Mouse (Mus musculus): ENCODE results near the gene Gm826. TPM values are rescaled to one million over a fixed set of nuclear protein-coding genes. Genes with fewer than 3 reads are reported as not detected.

Gene Gm826
- polyA plus RNA-seq, 1 experiment from 2014 or later, result 0.39 TPM

GRCm38 (mm10) chr2:160348796-160349195 lies 14.8 kb upstream of the Gm826 start:
- Histone ChIP-seq H3K4me1 (peaks cover 5% of the 10 kb centered on the region; the same call in 1 of the 2 replicates), H3K36me3 (no peaks in the 10 kb centered on the region), H3K4me2 (replicated peaks) (no peak overlapping the region), H3K9me3 (no peaks in the 10 kb centered on the region), H3K9ac (no peak overlapping the region), H3K27me3 (replicated peaks) (no peaks in the 10 kb centered on the region), H3K27ac (no peak overlapping the region), H3K4me3 (no peak overlapping the region)
- 37% methylated on average over 7 of the region's 7 CpGs for WGBS
- no peak for ATAC-seq (ENCODE audit: low FRiP score, low read depth)

GRCm38 (mm10) chr2:160348072-160348604 lies 14.2 kb upstream of the Gm826 start:
- ATAC-seq (ENCODE audit: low FRiP score, low read depth), result no peak
- Histone ChIP-seq H3K27me3 (replicated peaks) (no peaks in the 10 kb centered on the region), H3K36me3 (no peaks in the 10 kb centered on the region), H3K4me2 (replicated peaks) (no peak overlapping the region), H3K9me3 (no peaks in the 10 kb centered on the region), H3K9ac (no peak overlapping the region), H3K27ac (no peak overlapping the region), H3K4me1 (peaks cover 5% of the 10 kb centered on the region; the same call in 1 of the 2 replicates), H3K4me3 (no peak overlapping the region)
- 67% methylated on average over 4 of the region's 4 CpGs for WGBS

DNA sequence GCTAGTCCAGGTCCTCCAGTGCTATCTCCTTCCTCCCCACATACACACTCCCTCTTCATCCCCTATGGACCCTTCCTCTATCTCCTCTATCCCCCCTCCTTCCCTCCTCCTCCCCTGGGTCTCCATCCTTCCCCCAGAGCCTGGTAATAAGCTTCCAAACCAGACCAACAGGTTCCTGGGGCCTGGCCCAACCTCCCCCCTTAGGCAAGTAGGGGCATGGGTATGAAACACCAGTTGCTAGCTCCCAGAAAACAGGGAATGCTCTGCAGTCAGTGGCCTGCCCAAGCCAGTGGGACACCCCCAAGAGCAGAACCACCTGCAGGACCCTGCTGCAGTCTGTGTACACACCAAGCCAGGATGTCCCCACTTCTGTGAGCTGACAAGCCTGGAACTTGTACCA lies 11.7 kb upstream of the Gm826 start:
- H3K9me3 ChIP-seq, result no peaks in the 10 kb centered on the region
- no peak overlapping the region for H3K4me3 ChIP-seq
- H3K4me2 ChIP-seq (replicated peaks), result no peak overlapping the region
- no peaks in the 10 kb centered on the region for H3K36me3 ChIP-seq
- H3K27me3 ChIP-seq (replicated peaks), result no peaks in the 10 kb centered on the region
- no peak overlapping the region for H3K27ac ChIP-seq
- ATAC-seq (ENCODE audit: low FRiP score, low read depth), result no peak
- H3K4me1 ChIP-seq, result no peaks in the 10 kb centered on the region
- no peak overlapping the region for H3K9ac ChIP-seq

- no peaks in the 10 kb centered on the region for H3K36me3 ChIP-seq
- H3K27me3 ChIP-seq (replicated peaks), result no peaks in the 10 kb centered on the region
- H3K9me3 ChIP-seq, result no peaks in the 10 kb centered on the region
- 74% methylated on average over 4 of the region's 4 CpGs for WGBS
- ATAC-seq (ENCODE audit: low FRiP score, low read depth), result no peak
- no peak overlapping the region for H3K9ac ChIP-seq
- H3K4me3 ChIP-seq, result no peak overlapping the region
- H3K4me2 ChIP-seq (replicated peaks), result no peak overlapping the region
- H3K4me1 ChIP-seq, result no peaks in the 10 kb centered on the region
- no peak overlapping the region for H3K27ac ChIP-seq
Measured at GRCm38 (mm10) chr2:160340121-160340520, 6.2 kb upstream of the Gm826 start.

DNA sequence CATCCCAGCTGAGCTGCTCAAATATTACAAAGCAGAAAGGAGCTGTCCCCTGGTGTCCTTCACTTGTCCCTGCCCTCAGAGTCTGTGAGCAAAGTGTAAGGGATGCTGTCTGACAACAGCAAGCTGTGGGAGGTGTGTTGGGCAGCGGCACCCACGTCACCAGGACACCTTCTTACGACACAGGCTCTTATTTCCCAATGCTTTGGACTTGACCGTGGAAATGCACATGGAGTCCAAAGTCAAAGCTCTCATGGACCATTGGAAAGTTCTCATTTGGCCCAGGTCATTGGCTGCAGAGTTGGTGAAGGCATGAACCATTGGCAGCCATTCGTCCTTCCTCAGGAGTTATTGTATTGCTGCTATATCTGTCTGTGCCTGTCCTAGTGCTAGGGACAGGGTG lies 5.6 kb upstream of the Gm826 start:
- no peak overlapping the region for H3K4me2 ChIP-seq (replicated peaks)
- H3K36me3 ChIP-seq, result no peaks in the 10 kb centered on the region
- H3K27ac ChIP-seq, result no peak overlapping the region
- no peak for ATAC-seq (ENCODE audit: low FRiP score, low read depth)
- H3K27me3 ChIP-seq (replicated peaks), result no peaks in the 10 kb centered on the region
- no peak overlapping the region for H3K9ac ChIP-seq
- H3K4me1 ChIP-seq, result no peaks in the 10 kb centered on the region
- no peaks in the 10 kb centered on the region for H3K9me3 ChIP-seq
- no peak overlapping the region for H3K4me3 ChIP-seq
- 93% methylated on average over 5 of the region's 5 CpGs for WGBS

DNA sequence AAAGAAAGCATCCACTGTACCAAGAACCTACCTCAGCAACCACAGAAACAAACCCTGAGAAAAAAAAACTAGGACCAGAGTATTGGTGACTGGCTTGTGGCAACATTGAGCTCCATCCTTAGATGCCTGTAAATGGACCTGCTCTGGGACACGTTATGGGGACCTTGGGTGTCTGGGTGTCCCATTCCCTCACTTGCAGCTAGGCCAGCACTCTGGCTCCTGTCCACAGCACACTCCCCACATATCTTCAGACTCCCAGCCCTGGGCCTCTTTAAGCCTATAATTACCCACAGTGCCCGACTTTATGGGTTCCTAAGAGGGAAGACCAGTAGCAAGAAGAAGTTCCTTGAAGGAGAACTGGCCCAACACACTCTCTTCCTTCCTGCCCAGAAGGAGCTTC lies 2.1 kb upstream of the Gm826 start:
- Histone ChIP-seq H3K36me3 (no peaks in the 10 kb centered on the region), H3K27me3 (replicated peaks) (no peaks in the 10 kb centered on the region), H3K4me3 (no peak overlapping the region), H3K9me3 (no peaks in the 10 kb centered on the region), H3K9ac (no peak overlapping the region), H3K4me2 (replicated peaks) (no peak overlapping the region), H3K4me1 (no peaks in the 10 kb centered on the region; the same call in 1 of the 2 replicates), H3K27ac (no peak overlapping the region)
- no peak for ATAC-seq (ENCODE audit: low FRiP score, low read depth)
- WGBS, result 71% methylated on average over 2 of the region's 2 CpGs

DNA sequence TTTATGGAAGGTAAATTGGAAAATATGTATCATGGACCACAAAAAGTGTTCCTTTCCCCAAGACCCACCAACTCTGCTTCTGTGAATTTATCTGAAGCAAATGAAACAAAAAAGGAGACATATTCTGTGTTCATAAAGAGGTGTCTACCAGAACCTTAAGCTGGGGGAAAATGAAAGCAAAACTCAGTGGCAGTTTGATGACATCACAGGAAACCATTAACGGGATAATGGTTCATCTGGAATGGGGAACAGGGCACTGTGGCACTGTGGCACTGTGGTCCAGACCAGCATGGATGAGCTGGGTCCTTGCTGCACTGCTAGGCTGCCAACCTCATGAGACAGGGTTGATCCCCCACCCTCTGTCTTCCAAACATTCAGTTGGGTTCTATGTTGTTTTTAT lies 1.1 kb upstream of the Gm826 start:
- Histone ChIP-seq H3K27ac (no peak overlapping the region), H3K4me1 (no peaks in the 10 kb centered on the region; the same call in 1 of the 2 replicates), H3K9ac (no peak overlapping the region), H3K9me3 (no peaks in the 10 kb centered on the region), H3K4me3 (no peak overlapping the region), H3K36me3 (no peaks in the 10 kb centered on the region), H3K27me3 (replicated peaks) (no peaks in the 10 kb centered on the region), H3K4me2 (replicated peaks) (no peak overlapping the region)
- WGBS, result 81% methylated on average over 1 of the region's 1 CpGs
- ATAC-seq (ENCODE audit: low FRiP score, low read depth), result no peak

DNA sequence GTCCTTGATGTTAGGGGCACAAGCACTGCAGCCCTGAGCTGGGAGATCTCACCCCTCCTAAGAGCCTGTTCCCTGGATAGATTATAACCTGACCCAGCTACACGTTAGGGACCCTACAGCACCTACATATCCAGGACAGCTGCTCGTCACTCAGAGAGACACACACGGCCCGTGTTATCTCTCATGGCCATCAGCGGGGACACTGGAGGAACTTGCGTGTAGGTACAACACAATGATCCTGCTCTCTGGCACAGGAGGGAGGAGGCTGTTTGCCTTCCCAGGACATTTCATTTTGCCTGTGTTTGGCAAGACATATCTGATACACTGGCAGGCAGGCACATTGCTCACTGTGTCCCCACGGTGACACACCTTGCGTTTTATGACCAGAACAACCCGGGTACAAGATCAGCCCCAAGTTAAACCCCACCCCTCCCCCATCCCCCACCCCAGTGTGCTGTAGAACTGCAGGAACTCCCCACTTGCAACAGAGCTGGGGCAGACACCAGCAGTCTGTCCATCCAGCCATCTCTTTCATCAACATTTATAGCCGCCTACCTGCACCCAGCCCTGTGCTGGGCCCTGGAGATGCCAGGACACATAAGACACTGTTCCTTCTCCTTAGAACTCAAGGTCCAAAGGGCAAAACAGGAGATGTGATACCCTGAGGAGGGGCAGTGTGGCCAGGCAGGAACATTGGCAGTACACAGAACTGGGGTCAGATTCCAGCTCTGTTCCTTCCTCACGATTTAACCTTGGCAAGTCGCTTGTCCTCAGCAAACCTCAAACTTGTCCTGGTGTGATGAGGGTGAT lies 1.2 kb downstream of the Gm826 start:
- Histone ChIP-seq H3K4me1 (peaks cover 4% of the 10 kb centered on the region), H3K36me3 (no peaks in the 10 kb centered on the region), H3K4me2 (replicated peaks) (no peak overlapping the region), H3K27ac (no peak overlapping the region), H3K4me3 (no peak overlapping the region), H3K27me3 (replicated peaks) (no peaks in the 10 kb centered on the region), H3K9ac (no peak overlapping the region), H3K9me3 (no peaks in the 10 kb centered on the region)
- WGBS, result 80% methylated on average over 12 of the region's 12 CpGs
- ATAC-seq (ENCODE audit: low FRiP score, low read depth), result no peak

DNA sequence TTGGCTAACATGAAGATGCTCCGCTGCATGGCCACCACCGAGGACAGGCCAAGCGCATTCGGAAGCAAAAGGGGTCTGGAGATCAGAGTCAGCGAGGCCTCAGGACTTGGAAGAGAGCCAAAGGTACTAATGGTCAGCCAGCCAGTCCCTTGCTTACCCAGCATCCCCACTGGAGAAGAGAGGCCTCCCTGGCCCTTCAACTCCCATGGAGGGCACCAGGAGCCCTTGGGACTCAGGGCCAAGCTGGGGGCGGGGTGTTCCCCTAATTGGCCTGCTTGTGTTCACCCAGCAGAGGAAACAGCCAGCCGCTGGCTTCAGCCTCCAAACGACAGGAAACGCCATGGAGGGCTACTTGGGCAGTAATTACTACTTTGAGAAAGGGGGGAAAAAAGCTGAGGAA lies 5.1 kb downstream of the Gm826 start:
- no peak for ATAC-seq (ENCODE audit: low FRiP score, low read depth)
- H3K4me3 ChIP-seq, result no peak overlapping the region
- peaks cover 4% of the 10 kb centered on the region; the same call in 1 of the 2 replicates for H3K4me1 ChIP-seq
- no peaks in the 10 kb centered on the region for H3K9me3 ChIP-seq
- H3K27ac ChIP-seq, result no peak overlapping the region
- no peaks in the 10 kb centered on the region for H3K36me3 ChIP-seq
- 51% methylated on average over 9 of the region's 9 CpGs for WGBS
- no peak overlapping the region for H3K9ac ChIP-seq
- no peaks in the 10 kb centered on the region for H3K27me3 ChIP-seq (replicated peaks)
- no peak overlapping the region for H3K4me2 ChIP-seq (replicated peaks)

DNA sequence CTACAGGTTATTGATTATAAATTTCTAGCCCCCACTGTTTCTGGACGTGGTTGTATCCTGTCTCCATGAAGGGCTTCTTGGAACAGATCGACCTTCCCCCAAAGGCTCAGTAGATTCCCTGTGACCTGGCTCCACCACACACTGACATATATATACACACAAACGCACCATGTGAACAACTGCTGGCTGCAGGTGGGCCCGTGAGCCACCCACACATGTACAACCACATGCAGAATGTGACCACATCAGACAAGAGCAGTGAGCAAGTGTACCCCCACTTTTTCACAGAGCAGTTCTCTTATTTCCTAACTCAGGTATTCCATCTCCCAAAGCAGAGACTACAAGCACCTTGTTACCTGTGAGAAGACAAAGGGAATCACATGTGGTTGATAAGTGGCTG lies 6.2 kb downstream of the Gm826 start:
- Histone ChIP-seq H3K36me3 (no peaks in the 10 kb centered on the region), H3K4me1 (peaks cover 4% of the 10 kb centered on the region; the same call in 1 of the 2 replicates), H3K27ac (no peak overlapping the region), H3K4me3 (no peak overlapping the region), H3K9ac (no peak overlapping the region), H3K27me3 (replicated peaks) (no peaks in the 10 kb centered on the region), H3K9me3 (no peaks in the 10 kb centered on the region), H3K4me2 (replicated peaks) (no peak overlapping the region)
- WGBS, result 81% methylated on average over 4 of the region's 4 CpGs
- no peak for ATAC-seq (ENCODE audit: low FRiP score, low read depth)

- no peaks in the 10 kb centered on the region for H3K27me3 ChIP-seq (replicated peaks)
- no peak overlapping the region for H3K9ac ChIP-seq
- no peaks in the 10 kb centered on the region for H3K36me3 ChIP-seq
- no peak overlapping the region for H3K4me3 ChIP-seq
- ATAC-seq (ENCODE audit: low FRiP score, low read depth), result no peak
- no peaks in the 10 kb centered on the region for H3K9me3 ChIP-seq
- H3K27ac ChIP-seq, result no peak overlapping the region
- no peak overlapping the region for H3K4me2 ChIP-seq (replicated peaks)
- WGBS, result 60% methylated on average over 4 of the region's 4 CpGs
- peaks cover 4% of the 10 kb centered on the region; the same call in 1 of the 2 replicates for H3K4me1 ChIP-seq
Measured at GRCm38 (mm10) chr2:160327167-160327566, 6.8 kb downstream of the Gm826 start.

GRCm38 (mm10) chr2:160325105-160325644 lies 8.8 kb downstream of the Gm826 start:
- no peaks in the 10 kb centered on the region for H3K9me3 ChIP-seq
- peaks cover 8% of the 10 kb centered on the region for H3K4me1 ChIP-seq
- no peak overlapping the region for H3K9ac ChIP-seq
- H3K27ac ChIP-seq, result no peak overlapping the region
- no peak for ATAC-seq (ENCODE audit: low FRiP score, low read depth)
- H3K36me3 ChIP-seq, result no peaks in the 10 kb centered on the region
- 82% methylated on average over 6 of the region's 6 CpGs for WGBS
- H3K4me3 ChIP-seq, result no peak overlapping the region
- H3K4me2 ChIP-seq (replicated peaks), result no peak overlapping the region
- no peaks in the 10 kb centered on the region for H3K27me3 ChIP-seq (replicated peaks)

GRCm38 (mm10) chr2:160321829-160322228 lies 12.1 kb downstream of the Gm826 start:
- H3K9me3 ChIP-seq, result no peaks in the 10 kb centered on the region
- no peak overlapping the region for H3K27ac ChIP-seq
- WGBS, result 27% methylated on average over 4 of the region's 4 CpGs
- peaks cover 4% of the 10 kb centered on the region for H3K4me1 ChIP-seq
- H3K36me3 ChIP-seq, result no peaks in the 10 kb centered on the region
- no peak for ATAC-seq (ENCODE audit: low FRiP score, low read depth)
- H3K9ac ChIP-seq, result no peak overlapping the region
- no peaks in the 10 kb centered on the region for H3K27me3 ChIP-seq (replicated peaks)
- no peak overlapping the region for H3K4me3 ChIP-seq
- no peak overlapping the region for H3K4me2 ChIP-seq (replicated peaks)
